Mouse (Mus musculus) stomach, postnatal 0 days (tissue): ENCODE measurements around the gene 4930438A08Rik. TPM values are rescaled to one million over a fixed set of nuclear protein-coding genes. Genes with fewer than 3 reads are reported as not detected.

Source experiments
- ATAC-seq: fragments of 200-750 bp; cut with Nextera tagmentation; 2 replicates; pipeline ENCODE4 v1.8.0; 2017; ENCODE audit not compliant: low FRiP score, low TSS enrichment
- DNase-seq: peaks from one replicate; pipeline ENCODE4 v3.0.0-alpha.2; 2016; ENCODE audit warnings: low spot score
- H3K27ac ChIP-seq: fragments of 300-500 bp; sonication (generic); replicated peaks from 2 replicates; pipeline ENCODE4 v1.5.1; 2014; ENCODE audit warnings: mild to moderate bottlenecking, control low read depth
- H3K27me3 ChIP-seq: fragments of 300-500 bp; sonication (generic); 2 replicates; pipeline ENCODE4 v1.6.1; 2014; ENCODE audit warnings: low read length; ENCODE audit not compliant: control insufficient read depth, insufficient read depth
- H3K36me3 ChIP-seq: fragments of 300-500 bp; sonication (generic); 2 replicates; pipeline ENCODE4 v1.6.1; 2014; ENCODE audit warnings: low read length, mixed read lengths; ENCODE audit not compliant: control insufficient read depth, insufficient read depth
- H3K4me1 ChIP-seq: fragments of 300-500 bp; sonication (generic); replicated peaks from 2 replicates; pipeline ENCODE4 v1.6.1; 2014; ENCODE audit warnings: antibody characterized with exemption; ENCODE audit not compliant: control insufficient read depth, insufficient read depth
- H3K4me2 ChIP-seq: fragments of 300-500 bp; sonication (generic); replicated peaks from 2 replicates; pipeline ENCODE4 v1.6.1; 2014; ENCODE audit warnings: low read depth, mild to moderate bottlenecking, control low read depth, moderate library complexity
- H3K4me3 ChIP-seq: fragments of 300-500 bp; sonication (generic); 2 replicates; pipeline ENCODE4 v1.5.1; 2014; ENCODE audit warnings: low read depth, low read length, control low read depth
- H3K9ac ChIP-seq: fragments of 300-500 bp; sonication (generic); 2 replicates; pipeline ENCODE4 v1.6.1; 2014; ENCODE audit warnings: mild to moderate bottlenecking, low read length, control low read depth, mixed read lengths
- H3K9me3 ChIP-seq: fragments of 300-500 bp; sonication (generic); 2 replicates; pipeline ENCODE4 v1.6.1; 2016; ENCODE audit warnings: low read length; ENCODE audit not compliant: control insufficient read depth
- CTCF ChIP-seq: IDR thresholded peaks from 2 replicates; pipeline ENCODE4 v1.5.1; 2016; ENCODE audit warnings: antibody characterized with exemption, low read depth, mild to moderate bottlenecking, moderate library complexity
- EP300 ChIP-seq: optimal IDR thresholded peaks from 2 replicates; pipeline ENCODE3; 2016; ENCODE audit warnings: antibody characterized with exemption
- WGBS: fragments of 180-500 bp; shearing (Covaris S2); extraction: QIAGEN DNeasy Blood & Tissue Kit; methylation state at CpG from one replicate; pipeline ENCODE4 v1.1.7; 2014; 5-methylcytosine and 5-hydroxymethylcytosine counted together
- polyA plus RNA-seq: library from polyadenylated mRNA; unstranded; fragments of >200 nt; fragmentation: Nextera tagmentation; extraction: Ambion mirVana; gene quantifications from 2 replicates; pipeline ENCODE4 v1.2.1, GENCODE M21; 2015

The 4930438A08Rik gene
- polyA plus RNA-seq, 1 experiment from 2014 or later: 0.49 TPM

DNA sequence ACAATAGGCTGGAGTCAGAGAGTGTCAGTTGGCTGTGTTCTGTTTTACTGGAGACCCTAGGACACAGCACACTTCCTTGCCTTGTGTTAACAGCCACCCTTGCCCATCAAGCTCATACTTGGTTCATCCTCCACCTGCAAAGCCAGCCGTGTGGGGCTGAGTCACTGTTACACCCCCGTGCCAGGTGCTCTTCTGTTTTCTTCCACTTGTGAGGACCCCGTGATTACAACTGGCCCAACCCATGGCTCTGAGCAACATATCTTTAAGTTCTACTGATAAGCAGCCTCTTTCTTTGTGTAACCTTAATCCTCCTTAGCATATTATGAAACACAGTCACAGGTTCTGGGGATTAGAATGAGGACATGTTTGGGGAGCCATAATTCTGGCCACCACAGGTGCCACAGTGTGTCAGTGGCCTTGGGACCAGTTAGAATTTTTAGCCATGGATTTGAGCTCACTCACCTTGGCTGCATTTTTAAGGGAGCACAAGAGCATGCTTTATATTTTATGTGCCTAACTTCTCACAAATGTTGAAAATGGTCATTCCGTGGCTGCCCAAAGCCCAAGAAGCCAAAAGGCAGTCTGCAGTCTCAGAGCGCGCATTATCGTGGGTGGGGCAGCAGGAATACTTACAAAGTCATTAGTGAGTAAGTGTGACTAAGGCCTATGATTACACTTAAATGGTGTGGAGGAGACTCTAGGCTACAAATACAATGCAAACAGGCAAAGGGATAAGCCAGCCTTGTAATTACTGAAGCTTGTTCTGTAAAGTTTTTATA, 25.2 kb upstream of the 4930438A08Rik start:
- DNase-seq (peak; percentile 57), ATAC-seq (peak; percentile 83)
- Histone ChIP-seq H3K4me1 (0 out of 2 replicates have a peak, but pooled peaks cover 3% of the 10 kb centered on the region), H3K4me3 (no peak overlapping the region), H3K9ac (no peak overlapping the region), H3K27me3 (no peaks in the 10 kb centered on the region), H3K27ac (no peak overlapping the region), H3K4me2 (no peak overlapping the region), H3K9me3 (no peaks in the 10 kb centered on the region), H3K36me3 (no peaks in the 10 kb centered on the region)
- TF ChIP-seq CTCF: no peak
- no peak for TF ChIP-seq EP300
- 48% methylated on average over 7 of the region's 7 CpGs for WGBS

DNA sequence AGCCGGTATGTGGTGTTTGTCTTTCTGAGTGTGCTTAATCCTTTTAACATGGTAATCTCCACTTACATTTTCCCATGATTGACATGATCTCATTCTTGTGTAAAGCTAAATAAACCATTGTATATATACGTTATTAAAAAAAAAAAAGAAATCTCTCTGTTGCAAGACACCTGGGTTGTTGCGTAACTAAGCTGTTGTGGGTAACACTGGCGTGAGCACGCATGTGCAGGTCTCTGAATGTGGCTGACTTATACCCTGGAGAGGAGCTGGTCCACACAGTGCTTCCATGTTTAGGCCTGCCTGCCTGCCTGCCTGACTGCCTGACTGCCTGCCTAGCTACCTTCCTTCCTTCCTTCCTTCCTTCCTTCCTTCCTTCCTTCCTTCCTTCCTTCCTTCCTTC, 24.0 kb upstream of the 4930438A08Rik start:
- peak; percentile 55 for DNase-seq
- H3K9ac ChIP-seq: no peak overlapping the region
- H3K4me1 ChIP-seq: 0 out of 2 replicates have a peak, but pooled peaks cover 3% of the 10 kb centered on the region
- 35% methylated on average over 5 of the region's 5 CpGs for WGBS
- H3K36me3 ChIP-seq: no peaks in the 10 kb centered on the region
- H3K9me3 ChIP-seq: no peaks in the 10 kb centered on the region
- ATAC-seq: peak; percentile 90
- H3K27ac ChIP-seq: no peak overlapping the region
- no peak overlapping the region for H3K4me3 ChIP-seq
- H3K4me2 ChIP-seq: no peak overlapping the region
- H3K27me3 ChIP-seq: no peaks in the 10 kb centered on the region
- no peak for TF ChIP-seq CTCF
- no peak for TF ChIP-seq EP300

DNA sequence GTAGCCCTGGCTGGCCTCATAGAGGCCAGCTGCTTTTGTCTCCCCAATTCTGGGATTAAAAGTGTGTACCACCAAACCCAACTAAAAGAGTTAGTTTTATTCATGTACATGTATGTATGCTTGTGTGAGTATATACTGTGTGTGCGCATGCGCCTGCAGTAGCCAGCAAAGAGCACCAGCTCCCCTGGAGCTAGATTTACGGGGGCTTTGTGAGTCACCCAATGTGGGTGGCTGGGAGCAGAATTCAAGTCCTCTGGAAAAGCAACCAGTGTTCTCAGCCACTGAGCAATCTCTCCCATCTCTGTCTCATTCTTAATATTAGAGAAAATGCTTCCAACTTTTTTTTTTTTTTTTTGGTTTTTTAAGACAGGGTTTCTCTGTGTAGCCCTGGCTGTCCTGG, 20.2 kb upstream of the 4930438A08Rik start:
- DNase-seq: no peak
- H3K36me3 ChIP-seq: no peaks in the 10 kb centered on the region
- no peak overlapping the region for H3K27ac ChIP-seq
- H3K4me3 ChIP-seq: no peak overlapping the region
- H3K9ac ChIP-seq: no peak overlapping the region
- no peaks in the 10 kb centered on the region for H3K27me3 ChIP-seq
- WGBS: 89% methylated on average over 3 of the region's 3 CpGs
- H3K4me1 ChIP-seq: no peaks in the 10 kb centered on the region
- H3K9me3 ChIP-seq: no peaks in the 10 kb centered on the region
- TF ChIP-seq CTCF: no peak
- TF ChIP-seq EP300: no peak
- no peak overlapping the region for H3K4me2 ChIP-seq
- no peak for ATAC-seq

DNA sequence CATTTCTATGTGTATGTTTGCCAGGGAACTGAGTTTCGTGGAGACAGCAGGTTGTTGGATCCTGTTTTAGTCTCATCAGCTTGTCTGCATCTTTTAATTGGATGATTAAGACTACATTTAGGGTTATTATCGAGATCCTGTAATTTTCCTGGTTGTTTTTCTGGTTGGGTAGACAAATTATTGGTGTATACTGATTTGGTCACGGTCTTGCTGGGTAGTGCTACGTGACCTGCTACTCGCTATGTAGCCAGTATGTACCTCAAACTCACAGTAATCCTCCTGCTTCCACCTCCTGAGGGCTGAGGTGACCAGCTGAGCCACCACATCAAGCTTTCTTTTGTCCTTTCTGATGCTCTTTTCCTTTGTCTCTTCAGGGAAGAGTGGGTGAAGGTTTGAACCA, 16.8 kb upstream of the 4930438A08Rik start:
- H3K4me3 ChIP-seq: no peak overlapping the region
- H3K36me3 ChIP-seq: no peaks in the 10 kb centered on the region
- H3K27ac ChIP-seq: no peak overlapping the region
- no peaks in the 10 kb centered on the region for H3K27me3 ChIP-seq
- ATAC-seq: no peak
- 84% methylated on average over 5 of the region's 5 CpGs for WGBS
- no peaks in the 10 kb centered on the region for H3K4me1 ChIP-seq
- H3K9me3 ChIP-seq: no peaks in the 10 kb centered on the region
- no peak for DNase-seq
- no peak for TF ChIP-seq CTCF
- no peak for TF ChIP-seq EP300
- no peak overlapping the region for H3K4me2 ChIP-seq
- no peak overlapping the region for H3K9ac ChIP-seq

DNA sequence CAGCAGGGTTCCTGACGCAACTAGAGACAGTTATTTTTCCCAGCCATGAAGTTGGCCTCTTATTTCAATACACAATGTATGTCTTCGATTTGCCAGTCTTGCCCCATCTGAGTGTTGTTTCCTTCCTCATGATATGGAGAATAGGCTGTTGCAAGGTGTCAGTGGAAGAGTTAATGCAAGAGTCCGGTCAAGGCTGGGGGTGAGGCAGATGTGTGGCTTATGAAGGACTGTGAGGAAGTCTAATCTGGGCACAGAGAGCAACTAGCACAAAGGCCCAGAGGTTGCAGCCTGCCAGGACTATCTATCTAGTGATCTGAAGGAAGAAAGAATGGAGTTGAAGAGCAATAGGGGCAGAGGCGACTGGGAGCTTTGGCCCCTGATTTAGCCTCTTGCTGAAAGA, 14.4 kb upstream of the 4930438A08Rik start:
- no peak overlapping the region for H3K27ac ChIP-seq
- no peak for ATAC-seq
- 83% methylated on average over 4 of the region's 4 CpGs for WGBS
- no peak overlapping the region for H3K9ac ChIP-seq
- no peaks in the 10 kb centered on the region for H3K9me3 ChIP-seq
- H3K4me1 ChIP-seq: no peaks in the 10 kb centered on the region
- H3K27me3 ChIP-seq: no peaks in the 10 kb centered on the region
- no peaks in the 10 kb centered on the region for H3K36me3 ChIP-seq
- TF ChIP-seq EP300 (no peak), CTCF (no peak)
- H3K4me2 ChIP-seq: no peak overlapping the region
- DNase-seq: no peak
- no peak overlapping the region for H3K4me3 ChIP-seq

DNA sequence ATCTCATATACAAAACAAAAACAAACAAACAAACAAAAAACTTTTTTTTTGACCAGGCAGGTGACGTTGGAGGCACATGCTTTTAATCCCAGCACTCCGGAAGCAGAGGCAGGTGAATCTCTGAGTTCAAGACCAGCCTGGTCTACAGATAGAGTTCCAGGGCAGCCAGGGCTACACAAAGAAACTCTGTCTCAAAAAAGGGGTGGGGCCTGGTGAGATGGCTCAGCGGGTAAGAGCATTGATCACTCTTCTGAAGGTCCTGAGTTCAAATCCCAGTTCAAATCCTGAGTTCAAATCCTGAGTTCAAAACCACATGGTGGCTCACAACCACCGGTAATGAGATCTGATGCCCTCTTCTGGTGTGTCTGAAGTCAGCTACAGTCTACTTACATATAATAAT, 12.8 kb upstream of the 4930438A08Rik start:
- TF ChIP-seq CTCF (no peak), EP300 (no peak)
- H3K9ac ChIP-seq: no peak overlapping the region
- H3K27me3 ChIP-seq: no peaks in the 10 kb centered on the region
- whole genome bisulfite sequencing: 82% methylated on average over 4 of the region's 4 CpGs
- H3K27ac ChIP-seq: no peak overlapping the region
- H3K36me3 ChIP-seq: no peaks in the 10 kb centered on the region
- H3K4me1 ChIP-seq: no peaks in the 10 kb centered on the region
- no peak for DNase-seq
- no peaks in the 10 kb centered on the region for H3K9me3 ChIP-seq
- ATAC-seq: no peak
- no peak overlapping the region for H3K4me2 ChIP-seq
- H3K4me3 ChIP-seq: no peak overlapping the region
